Comparison of ENCODE assay signal across 45 mouse cellular contexts in the genomic region with DNA sequence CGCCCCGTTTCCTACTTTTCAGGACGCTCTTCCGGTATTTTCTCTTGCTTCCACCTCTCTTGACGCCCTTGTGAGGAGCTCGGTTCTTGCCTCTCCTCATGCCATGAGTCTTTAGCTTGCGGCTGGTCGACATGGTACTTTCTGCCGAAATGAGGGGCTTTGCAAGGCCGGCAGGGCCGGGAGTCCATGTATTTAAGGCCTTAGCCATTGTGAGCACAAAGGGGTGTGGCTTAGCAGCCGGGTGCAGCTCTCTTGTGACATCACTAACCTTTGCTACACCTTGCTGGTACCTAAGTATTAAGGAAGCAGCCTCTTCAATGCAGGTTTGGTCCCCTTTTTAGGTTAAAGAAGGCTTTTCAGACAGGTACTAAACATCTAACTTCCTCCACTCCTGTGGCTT. TPM values are rescaled to one million over a fixed set of nuclear protein-coding genes. Genes with fewer than 3 reads are reported as not detected.
"Had no signal": no experiment of that assay in that cellular context is flagged by ENCODE, and none has a peak within 500 bp of the region (broad histone marks: within the 10 kb centered on the region; RNA-seq: fewer than 3 reads in every experiment).

TSS of gene Tnp1 (minus strand) at position 179 of the 400 bp plus-strand sequence.

- H3K4me1 ChIP-seq: limb, embryonic 12.5 days; limb, embryonic 15.5 days; liver, embryonic 12.5 days; liver, embryonic 13.5 days; liver, embryonic 15.5 days; lung, embryonic 15.5 days; megakaryocyte, embryonic 14.5 days; midbrain, embryonic 10.5 days; midbrain, embryonic 12.5 days; midbrain, embryonic 13.5 days; midbrain, embryonic 15.5 days had no signal

- H3K36me3 ChIP-seq: limb, embryonic 10.5 days; limb, embryonic 12.5 days; limb, embryonic 13.5 days; limb, embryonic 15.5 days; liver, embryonic 12.5 days; liver, embryonic 13.5 days; liver, embryonic 15.5 days; lung, embryonic 15.5 days; midbrain, embryonic 10.5 days; midbrain, embryonic 12.5 days; midbrain, embryonic 13.5 days; midbrain, embryonic 15.5 days had no signal

- H3K4me3 ChIP-seq: left cerebral cortex, adult 2 months; limb, embryonic 10.5 days; limb, embryonic 12.5 days; limb, embryonic 13.5 days; limb, embryonic 15.5 days; liver, embryonic 12.5 days; liver, embryonic 13.5 days; liver, embryonic 15.5 days; lung, embryonic 15.5 days; megakaryocyte, embryonic 14.5 days; midbrain, embryonic 10.5 days; midbrain, embryonic 12.5 days; midbrain, embryonic 13.5 days; midbrain, embryonic 15.5 days; myocyte had no signal

- ATAC-seq: liver, embryonic 12.5 days; liver, postnatal 0 days; lung, postnatal 0 days; midbrain, embryonic 13.5 days; midbrain, embryonic 15.5 days had no signal

- H3K9me3 ChIP-seq: limb, embryonic 10.5 days; limb, embryonic 12.5 days; limb, embryonic 13.5 days; limb, embryonic 15.5 days; liver, embryonic 12.5 days; liver, embryonic 13.5 days; liver, embryonic 15.5 days; lung, embryonic 15.5 days; midbrain, embryonic 10.5 days; midbrain, embryonic 12.5 days; midbrain, embryonic 13.5 days; midbrain, embryonic 15.5 days had no signal

- H3K27ac ChIP-seq: left cerebral cortex, adult 2 months; limb, embryonic 10.5 days; limb, embryonic 12.5 days; limb, embryonic 13.5 days; limb, embryonic 15.5 days; liver, embryonic 12.5 days; liver, embryonic 13.5 days; liver, embryonic 14.5 days; liver, embryonic 15.5 days; lung, embryonic 15.5 days; macrophage; midbrain, embryonic 10.5 days; midbrain, embryonic 12.5 days; midbrain, embryonic 13.5 days; midbrain, embryonic 15.5 days had no signal

- DNase-seq: left cerebral cortex, postnatal 4 days; liver; liver, embryonic 13.5 days; liver, postnatal 0 days; lung, adult 18-20 months; lung, adult 2 months; lung, embryonic 14.5 days; lung, postnatal 10 days; lung, postnatal 14 days; lung, postnatal 36 days; lung, postnatal 4 days; midbrain, embryonic 14.5 days had no signal

- H3K9ac ChIP-seq: limb, embryonic 12.5 days; limb, embryonic 13.5 days; limb, embryonic 15.5 days; liver, embryonic 12.5 days; liver, embryonic 13.5 days; liver, embryonic 14.5 days; liver, embryonic 15.5 days; liver, postnatal 0 days; lung, embryonic 14.5 days; lung, embryonic 15.5 days; midbrain, embryonic 12.5 days; midbrain, embryonic 13.5 days; midbrain, embryonic 15.5 days had no signal

- H3K4me2 ChIP-seq: limb, embryonic 12.5 days; limb, embryonic 13.5 days; limb, embryonic 15.5 days; liver, embryonic 11.5 days; liver, embryonic 12.5 days; liver, embryonic 13.5 days; liver, embryonic 15.5 days; lung, embryonic 14.5 days; lung, embryonic 15.5 days; midbrain, embryonic 12.5 days; midbrain, embryonic 13.5 days; midbrain, embryonic 15.5 days had no signal

- H3K27me3 ChIP-seq: limb, embryonic 12.5 days; limb, embryonic 13.5 days; limb, embryonic 15.5 days; lung, embryonic 15.5 days; megakaryocyte, embryonic 14.5 days; midbrain, embryonic 12.5 days; midbrain, embryonic 13.5 days; midbrain, embryonic 15.5 days had no signal

RNA-seq across cellular contexts. Expression of gene Tnp1, which starts in this region (rescaled TPM):
- total RNA-seq: left cerebral cortex, adult 18-20 months; left cerebral cortex, adult 2 months; left cerebral cortex, adult 8-10 months; left cerebral cortex, postnatal 10 days; left cerebral cortex, postnatal 14 days; left cerebral cortex, postnatal 25 days; left cerebral cortex, postnatal 36 days; left cerebral cortex, postnatal 4 days; liver, adult 2 months; megakaryocyte progenitor cell, adult 5-6 weeks; megakaryocyte, adult 5-6 weeks; megakaryocyte-erythroid progenitor cell, adult 5-6 weeks; midbrain, postnatal 0 days had no signal
- polyA plus RNA-seq: limb, embryonic 10.5 days; limb, embryonic 11.5 days; limb, embryonic 12.5 days; limb, embryonic 13.5 days; limb, embryonic 14.5 days; limb, embryonic 15.5 days; liver, adult 2 months; liver, embryonic 11.5 days; liver, embryonic 12.5 days; liver, embryonic 13.5 days; liver, embryonic 14.5 days; liver, embryonic 15.5 days; liver, embryonic 16.5 days; liver, postnatal 0 days; lung, adult 2 months; lung, embryonic 14.5 days; lung, embryonic 15.5 days; lung, embryonic 16.5 days; lung, postnatal 0 days; macrophage; midbrain, embryonic 10.5 days; midbrain, embryonic 12.5 days; midbrain, embryonic 13.5 days; midbrain, embryonic 14.5 days; midbrain, embryonic 15.5 days; midbrain, postnatal 0 days; myocyte had no signal
